Mouse (Mus musculus) urinary bladder, postnatal 36 days (tissue): ENCODE measurements at regions not wholly inside any gene's neighbourhood (a gene's known extent, or its start where the extent isn't known, plus 50 kb on each side); places are given as distances from the start of the nearest gene placed in this dataset.

Source experiments
- DNase-seq, 2 experiments: peaks; one replicate each; pipeline ENCODE4 v3.0.0; 2022; ENCODE audit warnings: low spot score in 2 of 2, mixed read lengths in 1 of 2

- no peak for DNase-seq
These were observed 141.1 kb upstream of the Gli2 start for GRCm38 (mm10) chr1:119194533-119194932.

DNA sequence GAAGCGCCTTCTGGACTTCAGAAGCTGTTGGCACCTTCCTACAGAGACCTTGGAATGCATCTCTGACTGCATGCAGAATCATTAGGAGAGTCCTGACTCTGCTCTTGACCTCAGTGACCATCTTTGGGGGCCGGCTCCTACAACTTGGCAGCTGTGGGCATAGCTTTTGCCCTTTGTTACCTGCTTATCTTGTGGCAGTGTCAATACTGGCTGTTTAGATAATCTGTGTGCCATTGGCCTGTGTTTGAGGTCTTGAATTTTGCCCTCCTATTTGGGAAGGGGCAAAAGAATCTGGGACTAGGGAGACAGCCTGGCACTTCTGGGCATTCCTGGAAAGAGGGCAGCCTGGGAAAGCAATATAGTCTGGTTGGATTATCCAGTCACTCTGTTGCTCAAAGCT lies 137.8 kb upstream of the Gli2 start:
- DNase-seq: no peak

DNA sequence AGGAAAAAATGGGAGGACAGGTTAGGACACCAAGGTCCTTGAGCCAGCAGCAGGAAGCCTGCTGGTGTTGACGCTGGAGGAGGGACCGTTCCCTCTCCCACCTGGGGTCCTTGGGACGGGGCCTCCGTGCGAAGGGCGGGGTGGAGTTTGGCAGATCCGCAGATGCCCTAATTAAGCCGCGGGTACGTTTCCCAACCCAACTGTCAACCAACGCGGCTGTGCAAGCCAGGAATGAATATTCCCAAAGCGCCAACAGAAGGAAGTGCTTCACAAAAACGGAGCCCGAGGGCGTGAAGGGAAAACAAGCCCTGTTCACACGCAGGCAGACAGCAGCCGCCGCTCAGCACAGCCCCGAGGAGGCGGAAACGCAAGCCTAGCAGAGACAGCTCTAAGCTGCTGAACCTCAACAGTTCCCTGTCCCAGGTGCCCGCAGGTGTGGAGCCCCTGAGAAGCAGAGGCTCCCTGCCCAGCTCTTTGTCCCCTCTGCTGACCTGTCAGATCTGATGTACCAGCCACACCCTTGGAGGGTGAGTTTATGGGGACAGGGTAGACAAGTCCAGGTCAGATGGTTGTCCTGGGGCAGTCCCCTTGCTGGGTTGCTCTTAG lies 136.1 kb upstream of the Gli2 start:
- peak in 1 of 2 experiments; percentile 13 for DNase-seq

- DNase-seq: no peak
These were observed 133.9 kb upstream of the Gli2 start for GRCm38 (mm10) chr1:119187301-119187700.

DNA sequence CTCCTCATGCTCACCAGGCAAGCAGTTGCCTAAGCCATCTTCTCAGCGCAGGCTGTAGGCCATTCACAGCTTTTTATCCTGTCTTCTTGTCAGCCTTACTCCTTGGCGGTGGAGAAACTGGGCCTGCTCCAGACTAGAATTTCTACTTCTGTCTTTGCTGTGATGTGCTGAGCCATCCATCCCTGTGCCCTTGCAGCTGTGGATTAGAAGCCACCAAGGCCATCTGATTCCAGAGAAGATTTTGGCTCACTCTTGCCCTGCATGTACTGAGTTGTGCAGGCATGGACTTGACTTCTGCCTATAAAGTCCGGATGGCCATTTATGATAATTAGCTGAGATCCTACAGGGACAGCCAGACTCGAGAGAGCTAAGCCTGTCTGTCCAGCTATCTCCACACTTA lies 133.4 kb upstream of the Gli2 start:
- no peak for DNase-seq

GRCm38 (mm10) chr1:119183558-119184270 lies 130.3 kb upstream of the Gli2 start:
- DNase-seq: no peak

- DNase-seq: no peak
These were observed 119.8 kb upstream of the Gli2 start for GRCm38 (mm10) chr1:119173030-119173756.

DNA sequence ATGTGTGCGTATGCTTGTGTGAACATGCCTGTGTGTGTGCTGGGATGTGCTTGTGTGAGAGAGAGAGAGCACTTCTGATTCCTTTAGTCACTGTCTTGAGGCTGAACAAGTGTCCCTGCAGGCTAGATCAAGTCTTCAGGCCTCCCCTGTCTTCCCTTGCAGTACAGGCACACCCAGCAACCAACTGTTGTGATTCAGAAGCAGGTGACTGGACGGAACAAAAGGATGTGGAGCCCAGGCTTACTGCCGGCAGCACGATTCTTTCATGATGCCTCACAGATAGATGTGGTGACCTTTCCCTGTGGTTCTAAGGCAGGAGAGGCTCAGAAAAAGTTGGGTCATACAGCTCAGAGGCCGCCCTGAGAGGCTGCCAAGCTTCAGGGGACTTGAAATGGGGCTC lies 114.0 kb upstream of the Gli2 start:
- DNase-seq: no peak

DNA sequence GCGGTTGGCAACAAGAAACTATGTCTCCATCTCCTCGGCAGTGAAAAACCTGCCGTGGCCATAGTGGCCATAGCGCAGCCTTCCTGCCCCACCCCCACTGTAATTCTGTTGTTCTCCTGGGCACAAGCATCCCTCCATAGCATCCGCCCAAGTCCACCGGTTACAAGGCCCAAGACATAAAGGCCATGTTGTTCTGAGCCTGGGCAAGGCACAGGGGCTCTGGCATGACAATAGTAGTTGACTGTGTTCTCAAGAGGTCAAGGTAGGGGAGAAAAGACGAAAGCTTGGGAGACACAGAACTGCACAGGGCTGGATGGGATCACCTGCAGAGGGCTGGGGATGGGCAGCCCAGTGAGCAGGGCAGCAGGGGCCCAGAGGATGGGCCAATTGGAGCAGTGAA lies 112.9 kb upstream of the Gli2 start:
- DNase-seq: no peak

- DNase-seq: no peak
These were observed 111.4 kb upstream of the Gli2 start for GRCm38 (mm10) chr1:119164811-119165210.

DNA sequence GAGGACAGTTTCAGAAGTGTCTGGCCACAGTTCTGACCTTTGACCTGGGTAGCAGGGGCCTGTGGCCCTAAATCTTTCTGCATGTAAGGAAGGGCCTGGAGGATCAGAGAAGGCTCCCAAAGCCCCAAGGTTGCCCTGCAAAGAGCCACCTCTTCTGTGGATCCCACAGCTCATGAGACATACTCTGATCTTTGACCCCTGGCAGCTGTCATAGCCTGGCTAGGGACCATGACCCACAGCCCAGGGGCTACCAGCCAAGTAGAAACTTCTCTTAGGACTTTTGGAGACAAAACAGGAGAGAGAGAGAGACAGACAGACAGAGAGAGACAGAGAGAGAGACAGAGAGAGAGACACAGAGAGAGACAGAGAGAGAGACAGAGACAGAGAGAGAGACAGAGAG lies 110.4 kb upstream of the Gli2 start:
- DNase-seq: peak in 1 of 2 experiments; percentile 22

DNA sequence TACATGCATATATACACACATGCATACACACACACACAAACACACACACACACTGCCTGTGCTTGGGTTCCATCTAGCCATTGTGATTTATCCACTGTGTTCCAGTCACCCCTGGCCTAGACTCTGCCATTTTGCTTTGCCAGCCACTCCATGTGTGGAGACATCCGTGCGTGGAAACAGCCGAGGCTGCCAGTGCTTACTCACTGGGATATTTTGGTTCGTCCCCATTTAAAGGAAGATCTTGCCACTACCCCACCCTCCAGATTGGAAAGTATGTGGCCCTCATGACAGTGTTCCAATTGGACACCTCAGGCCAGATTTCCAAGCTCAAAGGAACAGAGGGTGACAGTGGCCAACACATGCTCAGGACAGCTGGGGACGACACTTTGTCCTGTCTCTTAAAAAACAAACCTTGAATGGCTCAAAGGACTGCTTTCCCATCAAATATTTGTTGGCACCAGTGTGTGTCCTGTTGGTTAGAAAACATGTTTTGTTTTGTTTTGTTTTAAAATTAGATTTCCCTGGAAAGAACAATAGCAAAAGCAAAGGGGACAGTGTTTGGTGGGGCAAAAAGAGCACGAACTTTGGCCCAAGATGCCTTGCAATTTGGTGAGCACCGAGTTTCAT lies 109.8 kb upstream of the Gli2 start:
- no peak for DNase-seq

- DNase-seq: no peak
These were observed 108.3 kb upstream of the Gli2 start for GRCm38 (mm10) chr1:119161751-119162150.

- no peak for DNase-seq
These were observed 106.9 kb upstream of the Gli2 start for GRCm38 (mm10) chr1:119160354-119160753.

DNA sequence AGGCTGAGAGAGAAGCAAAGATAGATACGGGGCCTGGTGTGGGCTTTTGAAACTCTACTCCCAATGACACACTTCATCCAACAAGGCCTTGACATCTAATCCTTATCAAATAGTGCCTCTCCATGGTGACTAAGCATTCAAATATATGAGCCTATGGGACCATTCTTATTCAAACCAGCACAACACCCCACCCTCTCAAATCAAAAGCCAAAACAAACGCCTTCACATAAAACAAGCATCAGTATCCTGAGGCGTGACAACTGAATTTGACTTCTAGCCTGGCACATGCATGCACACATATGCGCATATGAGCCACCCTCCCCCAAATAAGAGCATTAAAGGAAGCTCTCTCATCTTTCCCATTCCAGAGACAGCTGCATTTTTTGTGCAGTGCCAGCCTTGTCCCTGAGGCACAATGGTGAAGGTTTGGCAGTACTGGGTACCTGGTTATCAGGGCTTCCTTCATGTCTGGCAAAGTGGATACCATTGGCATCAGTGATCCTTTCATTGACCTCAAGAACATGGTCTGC lies 103.8 kb upstream of the Gli2 start:
- no peak for DNase-seq

- DNase-seq: no peak
These were observed 100.2 kb upstream of the Gli2 start for GRCm38 (mm10) chr1:119153619-119154018.

DNA sequence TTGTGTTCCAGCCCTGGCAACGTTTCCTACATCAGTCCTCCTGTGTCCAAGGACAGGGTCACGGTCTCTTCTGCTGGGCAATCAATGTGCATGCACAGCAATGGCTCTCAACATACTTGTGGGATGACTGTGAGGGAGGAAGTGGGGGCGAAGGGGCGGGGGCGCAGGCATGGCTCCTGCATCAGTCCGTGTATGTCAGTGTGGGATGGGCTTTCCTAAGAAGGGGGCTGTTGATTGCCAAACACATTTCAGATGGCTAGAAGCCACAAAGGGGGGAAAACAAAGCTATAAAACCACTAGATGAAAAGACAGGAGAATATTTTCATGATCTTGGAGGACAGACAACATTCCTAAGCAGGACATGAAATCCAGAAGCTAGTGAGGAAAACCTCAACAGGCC lies 99.4 kb upstream of the Gli2 start:
- DNase-seq: no peak

DNA sequence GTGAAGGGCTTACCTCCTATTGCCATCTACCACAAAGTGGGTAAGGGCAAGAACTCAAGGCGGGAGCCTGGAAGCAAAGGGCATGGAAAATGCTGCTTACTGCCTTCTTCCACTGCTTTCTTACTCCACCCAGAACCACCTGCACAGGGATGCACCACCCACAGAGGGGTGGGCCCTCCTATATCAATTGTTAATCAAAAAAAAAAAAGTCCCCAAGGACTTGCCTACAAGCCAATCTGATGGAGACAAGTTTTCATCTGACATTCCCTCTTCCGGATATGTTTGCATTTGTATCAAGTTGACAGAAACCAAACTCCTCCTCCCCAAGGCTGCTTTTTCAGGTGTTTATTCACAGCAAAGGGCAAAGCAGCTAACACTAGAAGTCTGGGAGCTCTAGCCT lies 94.1 kb upstream of the Gli2 start:
- DNase-seq: no peak

DNA sequence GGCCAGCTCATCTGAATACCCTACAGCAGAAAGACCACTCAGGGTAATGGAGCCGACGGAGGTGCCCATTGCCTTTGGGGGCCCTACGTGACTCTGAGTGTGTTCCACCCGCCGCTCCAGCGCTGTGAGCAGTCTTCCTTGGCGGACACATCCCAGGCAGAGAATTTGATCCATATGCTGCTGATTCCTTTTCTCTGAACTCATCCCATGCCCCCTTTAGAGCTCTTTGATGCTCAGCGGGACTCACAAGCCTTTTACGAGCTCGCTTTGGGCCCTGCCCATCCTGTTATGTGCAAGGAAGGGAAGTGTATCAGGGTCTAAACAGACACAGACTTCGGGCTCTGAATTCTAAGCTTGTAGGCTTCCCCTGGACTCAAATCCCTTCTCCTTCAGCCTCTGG lies 90.4 kb upstream of the Gli2 start:
- no peak for DNase-seq

DNA sequence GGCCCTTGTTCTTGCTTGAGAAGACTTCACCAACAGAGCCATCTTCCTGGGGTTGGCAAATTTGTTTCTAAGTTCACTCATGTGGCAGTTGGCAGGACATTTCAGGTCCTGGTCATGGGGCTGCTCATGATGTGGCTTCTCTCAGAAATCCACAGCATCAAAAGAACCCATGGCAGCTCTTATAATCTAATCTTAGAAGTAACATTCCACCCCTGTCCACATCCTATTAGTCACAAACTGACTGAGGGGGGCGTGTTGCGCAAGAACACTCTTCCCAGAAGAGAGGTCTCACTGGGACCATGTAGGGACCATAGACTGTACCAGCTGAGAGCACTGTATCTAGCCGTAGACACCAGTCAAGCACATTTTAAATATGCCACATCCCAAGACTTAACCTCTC lies 75.6 kb upstream of the Gli2 start:
- DNase-seq: no peak

DNA sequence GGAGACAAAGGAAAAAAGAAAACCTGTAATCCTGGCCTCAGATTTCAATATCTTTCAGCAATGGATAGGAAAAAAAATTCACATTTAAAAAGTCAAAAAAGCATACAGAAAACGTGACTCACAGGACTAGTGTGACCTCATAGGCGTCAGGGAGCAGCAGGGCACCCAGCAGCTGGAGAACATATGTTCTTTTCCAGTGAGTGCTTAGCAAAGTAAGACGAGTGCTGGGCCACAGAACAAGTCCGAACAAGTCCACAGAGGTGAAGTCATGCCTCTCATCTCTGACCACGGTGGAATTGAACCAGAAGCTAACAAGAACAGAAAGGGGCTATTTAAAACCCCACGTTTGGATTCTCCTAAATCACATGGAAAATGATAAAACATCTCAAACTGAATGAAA lies 72.1 kb upstream of the Gli2 start:
- no peak for DNase-seq

DNA sequence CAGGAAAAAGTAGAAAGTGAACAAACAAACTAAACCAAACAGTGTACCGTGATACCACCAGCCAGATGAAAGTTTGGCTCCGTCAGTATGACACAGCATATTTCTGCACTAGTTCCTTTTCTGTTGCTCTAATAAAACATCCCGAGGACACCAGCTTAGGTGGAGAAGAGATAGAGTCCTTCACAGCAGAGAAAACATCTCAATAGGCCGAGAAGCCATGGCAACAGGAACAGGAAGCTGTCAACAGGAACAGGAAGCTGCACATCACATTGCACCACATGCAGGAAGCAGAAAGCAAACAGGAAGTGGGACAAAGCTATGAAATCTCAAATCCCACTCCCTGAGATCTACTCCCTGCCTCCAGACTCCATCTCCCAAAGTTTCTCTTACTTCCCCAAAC lies 71.4 kb upstream of the Gli2 start:
- DNase-seq: no peak
